Mouse (Mus musculus) CD8-positive naive resting alpha-beta T cell, adult 2 months (primary cell): Measurements from ENCODE around the gene Eml4.
A peak's percentile ranks its signal among the peaks of the same experiment; 100 is the strongest.

Experiments used
- DNase-seq, 2 experiments: peaks; one replicate each; pipeline ENCODE4 v3.0.0; 2022; ENCODE audit warnings: low read depth in 2 of 2, low spot score in 2 of 2

Gene Eml4

GRCm38 (mm10) chr17:83378444-83378762 lies 27.7 kb downstream of the Eml4 start:
- DNase-seq, result no peak

- no peak for DNase-seq
Observed at GRCm38 (mm10) chr17:83379366-83379765, 28.6 kb downstream of the Eml4 start.

GRCm38 (mm10) chr17:83379791-83380190 lies 29.1 kb downstream of the Eml4 start:
- DNase-seq, result no peak

GRCm38 (mm10) chr17:83382752-83383151 lies 32.0 kb downstream of the Eml4 start:
- DNase-seq, result no peak

GRCm38 (mm10) chr17:83384981-83385380 lies 34.2 kb downstream of the Eml4 start:
- no peak for DNase-seq

- DNase-seq, result no peak
Observed at GRCm38 (mm10) chr17:83387161-83387560, 36.4 kb downstream of the Eml4 start.

- no peak for DNase-seq
Observed at GRCm38 (mm10) chr17:83394013-83394412, 43.3 kb downstream of the Eml4 start.

GRCm38 (mm10) chr17:83397571-83398100 lies 46.9 kb downstream of the Eml4 start:
- peak; percentile 46 to 59 for DNase-seq

GRCm38 (mm10) chr17:83398756-83399155 lies 48.0 kb downstream of the Eml4 start:
- DNase-seq, result no peak

GRCm38 (mm10) chr17:83430607-83431006 lies 79.9 kb downstream of the Eml4 start:
- DNase-seq, result no peak

GRCm38 (mm10) chr17:83443406-83443805 lies 92.7 kb downstream of the Eml4 start:
- no peak for DNase-seq

- no peak for DNase-seq
Observed at GRCm38 (mm10) chr17:83449583-83449982, 98.9 kb downstream of the Eml4 start.

- no peak for DNase-seq
Observed at GRCm38 (mm10) chr17:83451367-83451766, 100.6 kb downstream of the Eml4 start.

- no peak for DNase-seq
Observed at GRCm38 (mm10) chr17:83451796-83452195, 101.1 kb downstream of the Eml4 start.

- DNase-seq, result no peak
Observed at GRCm38 (mm10) chr17:83452451-83452850, 101.7 kb downstream of the Eml4 start.

- DNase-seq, result peak; percentile 14 to 45
Observed at GRCm38 (mm10) chr17:83453587-83453986, 102.9 kb downstream of the Eml4 start.

GRCm38 (mm10) chr17:83457271-83457670 lies 106.5 kb downstream of the Eml4 start:
- DNase-seq, result peak in 1 of 2 experiments; percentile 28

- no peak for DNase-seq
Observed at GRCm38 (mm10) chr17:83465969-83466368, 115.2 kb downstream of the Eml4 start.

- no peak for DNase-seq
Observed at GRCm38 (mm10) chr17:83466697-83467251, 116.0 kb downstream of the Eml4 start.

- no peak for DNase-seq
Observed at GRCm38 (mm10) chr17:83469586-83469985, 118.9 kb downstream of the Eml4 start.

- no peak for DNase-seq
Observed at GRCm38 (mm10) chr17:83477089-83477488, 126.4 kb downstream of the Eml4 start.

- DNase-seq, result no peak
Observed at GRCm38 (mm10) chr17:83481551-83481950, 130.8 kb downstream of the Eml4 start.

- DNase-seq, result no peak
Observed at GRCm38 (mm10) chr17:83482817-83483536, 132.2 kb downstream of the Eml4 start.
